Mouse (Mus musculus): ENCODE results near the gene Clcn7.

Gene Clcn7

DNA sequence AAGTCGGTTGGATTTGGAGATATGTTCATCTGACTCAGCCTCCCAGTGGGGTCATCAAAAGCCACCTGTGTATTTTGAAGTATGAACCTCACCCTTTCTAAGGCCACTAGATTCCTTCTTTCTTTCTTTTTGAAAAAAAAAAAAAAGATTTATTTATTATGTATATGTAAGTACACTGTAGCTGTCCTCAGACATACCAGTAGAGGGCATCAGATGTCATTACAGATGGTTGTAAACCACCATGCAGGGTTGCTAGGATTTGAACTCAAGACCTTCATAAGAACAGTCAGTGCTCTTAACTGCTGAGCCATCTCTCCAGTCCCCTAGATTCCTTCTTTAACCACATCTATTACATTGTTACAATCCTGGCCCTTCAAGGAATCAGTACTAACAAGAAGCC, 3.1 kb upstream of the Clcn7 start:
- DNase-seq: no peak

DNA sequence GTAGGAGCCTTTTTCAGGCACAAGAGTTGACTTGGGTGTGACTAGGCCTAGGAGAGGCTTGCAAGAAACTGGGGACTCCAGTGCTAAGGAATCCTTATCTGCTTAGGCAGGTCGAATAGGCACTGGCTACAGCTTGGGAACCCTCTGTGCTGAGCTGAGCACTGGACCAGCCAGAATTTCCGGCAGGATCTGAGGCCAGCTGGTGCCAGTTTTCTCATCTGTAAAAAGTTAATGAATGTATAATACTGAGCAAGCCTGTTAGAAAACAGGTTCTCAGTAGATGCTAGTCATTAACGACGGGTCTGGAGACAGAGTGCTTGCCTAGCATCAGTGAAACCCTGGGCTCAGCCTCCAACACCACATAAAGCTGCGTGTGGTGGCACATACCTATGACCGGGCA, 2.4 kb downstream of the Clcn7 start:
- DNase-seq: no peak

DNA sequence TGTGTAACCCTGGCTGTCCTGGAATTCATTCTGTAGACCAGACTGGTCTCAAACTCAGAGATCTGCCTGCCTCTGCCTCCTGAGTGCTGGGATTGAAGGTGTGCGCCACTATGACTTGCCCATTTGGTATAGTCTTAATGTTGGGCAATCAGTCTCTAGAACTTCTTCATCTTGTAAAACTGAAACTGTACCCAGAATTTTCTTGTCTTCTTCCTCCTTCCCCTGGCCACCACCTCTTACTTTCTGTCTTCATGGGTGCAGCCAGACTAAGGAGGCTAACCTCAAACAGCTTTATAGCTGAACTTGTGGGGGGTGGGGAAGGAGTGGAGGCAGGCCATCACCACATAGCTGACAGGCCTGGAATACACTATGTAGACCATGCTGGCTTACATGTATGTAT, 5.6 kb downstream of the Clcn7 start:
- no peak for DNase-seq

DNA sequence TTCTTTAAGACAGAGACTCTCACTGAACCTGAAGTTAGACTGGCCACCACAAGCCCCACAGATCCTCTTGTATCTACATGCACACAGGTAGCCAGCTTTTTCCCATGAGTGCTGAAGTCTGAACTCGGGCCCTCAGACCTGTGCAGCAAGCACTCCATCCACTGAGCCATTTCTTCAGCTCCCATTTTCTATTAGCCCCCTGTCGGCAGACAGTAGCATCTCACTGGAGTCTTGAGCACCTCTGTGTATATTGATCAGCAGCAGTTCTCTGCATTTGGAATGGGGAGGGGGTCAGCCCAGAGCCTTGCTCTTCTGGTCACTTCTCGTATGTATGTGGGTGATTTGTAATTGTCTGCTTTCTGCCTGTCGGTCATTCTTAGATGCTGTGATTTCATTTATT, 6.8 kb downstream of the Clcn7 start:
- DNase-seq: no peak

DNA sequence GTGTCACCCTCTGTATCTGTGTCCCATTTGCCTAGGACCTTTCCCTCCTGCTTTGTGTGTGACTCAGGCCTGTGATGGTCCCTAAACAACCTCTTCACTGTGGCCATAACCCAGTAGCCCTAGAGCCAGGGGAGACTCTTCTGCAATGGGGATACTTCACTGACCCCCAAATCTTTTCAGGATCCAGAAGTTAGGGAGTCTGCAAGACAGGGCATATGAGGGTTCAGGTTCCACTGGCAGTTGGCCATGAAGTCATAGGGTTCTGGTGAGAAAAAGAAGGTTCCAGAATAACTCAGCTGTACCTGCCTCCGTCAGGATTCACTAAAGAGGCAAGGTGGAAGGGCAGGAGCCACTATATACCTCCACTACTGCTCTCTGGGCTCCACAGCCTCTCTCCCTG, 29.0 kb downstream of the Clcn7 start, which contains the start of gene Ccdc154:
Ccdc154 (plus strand) TSS at position 301 of the 400 bp plus-strand sequence.
- no peak for DNase-seq

DNA sequence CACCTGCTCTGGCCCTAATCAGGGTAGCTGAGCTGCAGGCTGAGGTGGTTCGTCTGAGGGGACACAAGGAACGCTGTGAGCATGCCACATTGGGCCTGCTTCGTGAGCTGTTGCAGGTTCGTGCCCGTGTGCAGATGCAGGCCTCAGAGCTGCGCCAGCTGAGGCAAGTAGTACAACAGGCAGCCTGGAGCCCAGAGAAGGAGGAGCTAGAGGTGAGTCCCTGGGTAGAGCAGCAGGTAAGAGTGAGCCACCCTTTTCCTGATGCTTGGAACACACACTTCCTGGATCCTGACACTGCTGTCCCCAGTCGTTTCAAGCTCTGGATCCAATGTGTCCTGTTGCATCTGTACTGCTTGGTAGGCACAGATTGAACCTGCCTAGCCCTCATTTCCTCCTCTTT, 30.2 kb downstream of the Clcn7 start:
- no peak for DNase-seq

DNA sequence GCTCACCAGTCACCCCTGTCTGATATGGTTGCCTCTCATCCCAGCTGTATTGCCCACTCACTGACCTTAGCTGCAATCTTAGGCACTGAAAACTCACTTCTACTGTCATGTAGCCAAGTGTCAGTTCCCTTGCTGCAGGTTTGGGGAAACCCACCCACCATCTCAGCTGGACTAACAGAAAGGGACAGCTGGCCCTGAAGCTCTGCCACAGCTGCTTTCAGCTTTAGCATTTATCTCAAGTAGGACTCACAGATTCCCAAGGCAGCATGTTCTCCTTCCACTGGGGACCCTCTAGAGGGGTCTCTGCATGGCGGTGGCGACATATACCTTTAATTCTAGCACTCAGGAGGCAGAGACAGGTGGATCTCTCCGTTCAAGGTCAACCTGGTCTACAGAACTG, 31.6 kb downstream of the Clcn7 start:
- DNase-seq: no peak

DNA sequence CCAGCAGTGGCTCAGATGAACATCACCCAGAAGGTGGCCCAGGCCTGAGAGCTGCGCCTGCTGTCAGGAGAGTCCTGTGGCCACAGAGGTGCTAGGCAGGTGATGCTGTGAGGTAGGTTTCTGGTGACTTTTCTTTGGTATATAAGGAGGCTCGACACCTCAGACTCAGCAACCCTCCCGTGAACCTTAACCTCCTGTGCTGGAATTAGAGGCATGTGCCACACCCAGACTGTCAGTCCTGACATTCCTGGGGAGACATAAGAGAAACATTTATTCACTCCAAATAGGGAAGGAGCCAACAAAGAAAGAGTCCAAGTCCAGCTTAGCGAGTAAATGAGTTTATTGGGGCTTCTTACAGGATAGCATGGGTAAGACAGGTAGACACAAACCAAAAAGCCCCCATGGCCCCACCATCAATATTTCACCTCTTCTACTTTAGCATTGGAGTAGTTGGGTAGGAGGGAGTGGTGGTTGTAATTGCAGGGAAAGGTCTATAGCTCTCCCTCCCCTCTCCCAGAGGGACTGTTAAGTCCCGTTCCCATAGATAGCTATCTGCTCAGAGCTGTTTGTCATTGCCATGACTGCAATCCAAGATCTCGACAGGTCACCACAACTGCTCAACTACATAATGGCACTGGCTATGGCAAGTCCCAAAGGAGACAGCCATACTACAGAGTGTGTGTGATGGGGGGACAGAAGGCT, 32.9 kb downstream of the Clcn7 start:
- no peak for DNase-seq

DNA sequence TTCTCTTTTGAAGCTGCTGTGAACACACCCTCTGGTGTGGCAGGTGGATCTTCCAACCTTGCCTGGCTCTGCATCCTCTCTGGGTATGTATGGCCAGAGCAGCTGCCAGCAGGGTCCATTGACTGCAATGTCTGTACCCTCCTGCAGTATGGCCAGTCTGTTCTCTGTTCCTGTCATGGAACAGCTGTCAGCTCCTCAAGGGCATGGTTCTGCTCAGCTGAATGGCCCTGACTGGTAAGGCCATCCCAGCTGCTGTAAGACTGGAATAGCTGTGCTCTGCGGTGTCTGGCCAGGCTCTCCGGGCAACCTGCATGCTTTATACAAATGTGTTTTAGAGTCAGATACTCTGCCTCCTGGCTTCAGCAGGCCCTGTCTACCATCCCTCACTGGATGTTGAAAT, 36.5 kb downstream of the Clcn7 start:
- DNase-seq: no peak

DNA sequence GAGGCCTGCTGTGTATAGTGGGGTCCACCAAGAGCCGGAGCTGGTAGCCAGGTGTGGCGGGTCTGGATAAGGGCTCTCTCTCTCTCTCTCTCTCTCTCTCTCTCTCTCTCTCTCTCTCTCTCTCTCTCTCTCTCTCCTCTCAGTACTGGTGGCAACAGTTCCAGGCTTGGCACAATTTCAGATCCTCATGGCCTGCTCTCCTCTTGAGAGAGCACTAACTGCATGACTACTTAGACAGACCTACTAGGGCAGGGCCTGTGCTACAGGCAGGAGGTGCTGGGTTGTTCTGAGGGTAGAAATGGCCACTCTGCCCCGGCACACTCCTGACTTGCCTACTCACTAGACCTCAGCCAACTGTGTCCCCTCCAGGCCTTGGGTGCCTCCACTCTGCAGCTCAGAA, 39.4 kb downstream of the Clcn7 start:
- no peak for DNase-seq

DNA sequence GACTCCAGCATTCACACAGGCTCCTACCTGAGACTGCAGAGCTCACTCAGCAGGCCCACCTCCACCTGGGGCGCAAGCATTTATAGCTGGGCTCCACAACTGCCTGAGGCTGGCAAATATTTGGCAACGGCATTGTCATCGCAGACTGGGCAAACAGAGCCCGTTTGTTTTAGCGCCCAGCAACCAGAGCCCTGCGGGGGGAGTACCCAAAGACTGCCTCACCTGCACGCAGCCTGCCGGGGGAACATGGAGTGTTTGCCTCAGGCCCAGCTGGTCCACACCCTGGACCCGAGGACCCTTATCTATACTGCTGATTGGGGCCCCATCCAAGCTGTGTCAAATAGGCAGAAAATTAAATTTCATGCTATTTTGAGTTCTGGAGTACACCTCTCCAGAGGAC, 42.2 kb downstream of the Clcn7 start, which contains the start of gene Gm38655:
Gm38655 (minus strand) TSS at position 61 of the 400 bp plus-strand sequence.
- no peak for DNase-seq

DNA sequence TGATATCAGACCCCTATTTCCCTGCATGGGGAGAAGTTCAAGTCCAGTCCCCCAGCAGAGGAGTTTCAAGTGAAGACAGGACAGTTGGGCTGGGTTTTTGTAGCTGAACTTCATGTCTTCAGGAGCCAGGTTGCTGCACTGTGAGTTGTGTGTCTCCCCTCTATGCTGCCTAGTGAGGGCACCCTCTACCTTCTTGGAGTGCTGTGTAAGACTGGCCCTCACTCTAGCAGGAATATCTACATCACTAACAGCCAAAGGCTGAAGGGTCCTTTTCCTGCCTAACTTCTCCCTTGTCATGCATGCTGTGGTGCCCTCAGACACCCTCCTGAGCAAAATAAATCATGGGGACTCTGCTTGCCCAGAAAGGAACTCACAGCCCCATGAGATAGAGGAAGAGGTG, 50.0 kb downstream of the Clcn7 start:
- DNase-seq: no peak

DNA sequence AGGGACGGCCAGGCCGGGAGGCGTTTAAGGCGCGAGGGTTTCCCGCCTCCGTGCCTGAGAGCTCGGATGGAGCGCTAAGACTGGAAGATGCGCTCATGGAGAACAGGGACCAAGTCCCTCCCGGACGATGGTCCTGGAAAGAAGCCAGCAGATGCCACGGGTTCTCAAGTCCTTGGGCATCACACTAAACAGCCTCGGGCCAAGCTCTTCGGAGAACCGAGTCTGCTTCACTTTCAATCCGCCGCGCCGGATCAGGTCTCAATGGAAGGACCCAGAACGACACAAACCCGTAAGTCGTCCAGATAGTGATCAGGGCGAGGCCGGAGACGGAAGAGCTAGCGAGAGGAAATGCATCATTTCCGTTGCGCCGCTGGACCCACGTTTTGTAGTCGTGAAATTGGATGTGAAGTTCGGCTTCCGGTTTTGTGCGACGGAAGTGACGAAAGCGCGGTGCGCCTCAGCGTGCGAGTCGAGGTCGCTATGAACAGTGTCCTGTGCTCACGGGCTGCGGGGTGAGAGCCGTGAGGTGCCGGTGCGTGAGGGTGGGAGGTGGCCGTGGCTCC, 51.0 kb downstream of the Clcn7 start, which contains the start of gene BC003965:
BC003965 (plus strand) TSS at position 426 of the 563 bp plus-strand sequence.
- DNase-seq: peak; percentile 98

DNA sequence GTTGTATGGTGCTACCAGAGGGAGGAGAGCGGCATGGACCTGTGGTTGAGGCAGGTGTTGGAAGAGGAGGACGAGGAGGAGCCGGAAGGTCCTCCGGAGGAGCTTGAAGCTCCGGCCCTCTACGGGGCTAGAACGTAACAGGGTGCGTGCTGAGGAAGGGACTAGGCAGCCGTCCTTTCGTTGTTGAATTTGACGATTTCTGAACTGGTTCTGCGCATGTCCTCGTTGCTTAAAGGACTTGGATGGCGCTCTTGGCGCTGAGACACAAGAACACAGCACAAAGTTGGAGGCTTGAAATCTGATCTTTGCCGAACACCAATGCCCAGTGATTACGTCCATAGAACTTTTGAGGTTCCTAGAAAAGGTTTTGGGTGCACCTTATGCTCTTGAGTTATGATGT, 51.8 kb downstream of the Clcn7 start:
- DNase-seq: no peak

DNA sequence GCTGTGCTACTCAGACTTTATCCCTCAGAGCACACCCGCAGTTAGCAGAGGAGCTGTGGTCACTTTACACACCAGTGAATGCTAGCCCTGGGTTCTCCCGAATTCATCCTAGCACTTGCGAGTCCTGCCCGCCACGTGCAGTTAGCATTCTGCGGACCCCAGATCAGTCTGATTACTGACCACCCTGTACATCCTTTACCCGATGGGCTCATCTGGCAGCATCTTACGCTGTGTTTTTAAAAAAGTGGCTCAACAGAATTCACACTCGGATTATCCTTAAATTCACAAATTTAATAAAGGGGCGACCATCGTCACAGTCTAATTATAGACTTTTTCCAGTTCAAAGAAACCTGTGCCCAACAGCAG, 54.6 kb downstream of the Clcn7 start:
- DNase-seq: no peak

DNA sequence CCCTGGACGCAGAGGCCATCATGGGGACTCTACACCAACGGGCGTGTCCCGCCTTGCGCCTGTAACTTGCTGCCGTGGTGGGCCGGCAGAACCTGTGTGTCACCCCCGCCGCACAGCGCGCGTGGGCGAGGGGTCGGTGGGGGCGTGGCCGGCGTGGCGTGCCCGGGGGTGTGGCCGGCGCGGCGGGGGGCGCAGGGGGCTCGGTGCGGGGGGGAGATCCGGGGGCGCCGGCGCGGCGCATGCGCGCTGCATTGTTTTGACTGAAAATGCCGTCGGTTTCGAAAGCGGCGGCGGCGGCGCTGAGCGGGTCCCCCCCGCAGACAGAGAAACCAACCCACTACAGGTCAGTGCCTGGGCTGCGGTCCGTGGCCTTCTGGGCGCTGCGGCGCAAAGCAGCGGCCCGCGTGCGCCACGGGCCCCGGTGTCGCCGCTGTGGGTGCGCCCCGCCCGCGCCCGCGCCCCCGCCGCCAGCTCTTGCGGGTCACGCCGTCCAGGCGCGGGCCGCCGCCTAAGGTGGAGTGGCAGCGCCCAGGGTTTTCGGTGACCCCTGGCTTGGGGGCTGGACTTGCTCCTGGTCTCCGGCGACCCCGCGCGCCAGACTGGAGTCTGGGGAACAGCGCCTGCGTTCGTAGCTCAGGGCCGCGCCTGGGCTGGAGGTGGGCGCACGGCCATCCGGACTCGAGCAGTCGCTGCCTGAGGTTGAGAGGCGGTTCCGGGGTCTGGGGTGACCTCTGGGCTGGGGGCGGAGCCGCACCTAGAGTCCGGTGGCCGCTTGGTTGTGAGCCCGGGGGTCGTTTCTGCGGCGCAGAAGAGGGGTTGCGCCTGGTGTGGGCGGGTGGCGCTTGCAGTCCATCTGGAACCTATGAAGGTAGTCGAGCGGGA, 55.2 kb downstream of the Clcn7 start, which contains the start of gene Unkl:
Unkl (plus strand) TSS at position 248 of the 882 bp plus-strand sequence.
- DNase-seq: peak; percentile 72

DNA sequence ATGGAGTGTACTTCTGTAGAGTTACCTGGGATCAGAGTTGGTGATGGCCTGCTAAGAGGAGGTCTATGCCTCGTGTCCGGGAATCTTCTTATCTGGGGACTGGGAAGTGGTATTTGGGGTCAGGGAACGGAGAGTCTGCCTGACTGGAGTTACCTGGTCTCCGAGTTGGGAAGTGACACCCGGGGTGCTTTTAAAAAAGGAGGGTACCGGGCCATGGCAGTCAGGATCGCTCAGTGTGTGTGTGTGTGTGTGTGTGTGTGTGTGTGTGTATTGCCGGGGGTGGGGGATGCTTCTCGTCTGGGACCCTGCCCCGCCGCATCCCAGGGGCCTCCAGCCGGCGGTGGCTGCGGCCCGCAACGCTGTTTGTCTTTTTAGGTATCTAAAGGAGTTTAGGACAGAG, 55.9 kb downstream of the Clcn7 start:
- no peak for DNase-seq

DNA sequence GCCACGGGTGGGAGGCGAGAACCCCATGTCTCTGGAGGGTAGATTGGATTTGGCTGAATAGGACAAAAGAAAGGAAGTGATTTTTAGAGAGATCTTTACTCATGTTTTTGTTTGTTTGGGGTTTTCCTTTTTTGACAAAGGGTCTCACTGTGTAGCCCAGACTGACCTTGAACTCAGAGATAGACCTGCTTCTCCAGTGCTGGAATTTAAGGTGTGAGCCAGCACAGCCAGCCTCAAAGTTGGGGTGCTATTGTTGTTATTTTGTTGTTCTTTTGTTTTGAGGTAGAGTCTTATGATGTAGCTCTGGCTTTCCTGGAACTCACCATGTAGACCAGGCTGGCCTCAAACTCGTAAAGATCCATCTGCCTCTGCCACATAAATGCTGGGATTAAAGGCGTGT, 69.2 kb downstream of the Clcn7 start:
- no peak for DNase-seq

DNA sequence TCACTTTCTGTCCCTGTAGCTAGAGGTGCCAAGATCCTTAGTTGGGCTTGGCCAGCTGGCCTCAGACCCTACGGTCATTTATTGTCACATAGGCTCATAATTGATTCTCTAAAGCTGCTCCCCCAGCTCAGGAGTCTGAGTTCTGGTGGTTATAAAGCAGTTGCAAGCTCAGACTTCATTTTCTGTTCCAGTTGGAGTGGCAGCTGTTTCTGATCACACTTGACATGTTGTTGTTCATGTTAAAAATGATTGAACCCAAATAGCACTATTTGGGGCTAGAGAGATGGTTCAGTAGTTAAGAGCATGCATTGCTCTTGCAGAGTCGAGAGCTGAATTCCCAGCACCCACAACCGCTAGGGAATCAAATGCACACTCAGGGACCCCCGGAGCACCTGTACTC, 76.8 kb downstream of the Clcn7 start:
- no peak for DNase-seq

DNA sequence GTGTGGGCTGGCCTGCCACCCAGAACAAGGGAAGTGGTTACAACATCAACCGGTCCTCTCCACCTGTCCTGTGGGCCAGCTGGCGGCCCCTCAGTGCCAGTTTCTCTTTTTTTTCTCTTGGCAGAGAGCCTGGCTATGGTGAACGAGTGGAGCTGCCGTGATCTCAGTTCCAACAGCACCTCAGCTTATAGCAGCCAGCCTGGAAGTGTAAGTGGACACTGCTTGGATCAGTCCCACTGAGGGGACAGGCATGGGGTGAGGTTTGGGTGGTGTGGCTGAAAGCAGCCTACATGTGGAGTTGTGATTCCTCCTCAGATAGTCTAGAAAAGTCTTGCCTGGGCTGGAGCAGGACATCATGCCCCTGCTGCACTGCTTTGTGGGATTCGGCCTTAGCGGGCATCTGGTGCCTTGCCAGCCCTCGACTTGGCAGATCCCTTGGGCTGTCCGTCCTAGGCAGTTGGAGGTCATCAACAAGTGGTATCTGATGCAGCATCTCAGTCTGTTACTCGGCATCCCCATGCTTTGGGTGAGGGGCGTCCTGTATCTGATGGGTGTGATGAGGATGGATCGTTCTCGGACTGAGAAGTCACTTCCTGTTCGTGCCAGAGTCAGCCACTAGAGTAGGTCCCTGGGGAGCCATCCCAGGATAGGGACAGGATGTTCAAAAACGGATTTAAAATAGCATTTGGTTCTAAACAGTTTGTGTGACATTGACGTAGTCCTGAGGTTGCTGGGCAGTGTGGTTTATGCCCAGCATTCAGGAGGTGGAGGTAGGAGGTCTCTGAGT, 77.7 kb downstream of the Clcn7 start:
- no peak for DNase-seq

DNA sequence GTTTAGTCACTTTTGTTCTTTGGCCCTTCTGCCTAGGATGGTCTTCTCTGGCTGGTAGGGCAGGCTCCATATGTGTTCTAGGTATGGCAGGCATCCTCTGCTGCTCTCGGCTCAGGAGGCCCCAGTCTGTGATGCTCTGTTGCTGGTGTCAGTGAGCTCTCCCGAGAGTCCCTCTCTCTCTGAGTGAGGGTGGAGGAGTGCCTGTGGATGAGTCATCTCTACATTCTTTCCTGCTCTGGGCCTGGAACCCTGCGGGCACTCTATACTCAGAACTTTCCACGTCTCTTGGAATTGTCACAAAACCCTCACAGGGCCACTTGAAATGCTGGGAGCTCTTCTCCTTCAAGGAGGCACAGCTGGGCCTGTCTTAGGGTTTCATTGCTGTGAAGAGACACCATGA, 78.5 kb downstream of the Clcn7 start:
- DNase-seq: no peak

All from right cerebral cortex, postnatal 14 days (tissue).